Mouse (Mus musculus) neural tube, embryonic 12.5 days (tissue): Measurements from ENCODE around the gene Tmem167. TPM values are rescaled to one million over a fixed set of nuclear protein-coding genes. Genes with fewer than 3 reads are reported as not detected.

Source experiments
- ATAC-seq: fragments of 200-750 bp; cut with Nextera tagmentation; 2 replicates; pipeline ENCODE4 v1.8.0; 2017; ENCODE audit warnings: low read depth, mild to moderate bottlenecking, moderate TSS enrichment, moderate library complexity; ENCODE audit not compliant: low FRiP score
- H3K27ac ChIP-seq: fragments of 300-500 bp; sonication (generic); 2 replicates; pipeline ENCODE4 v1.5.1; 2016
- H3K27me3 ChIP-seq: fragments of 300-500 bp; sonication (generic); replicated peaks from 2 replicates; pipeline ENCODE4 v1.6.1; 2016; ENCODE audit warnings: mild to moderate bottlenecking
- H3K36me3 ChIP-seq: fragments of 300-500 bp; sonication (generic); 2 replicates; pipeline ENCODE4 v1.6.1; 2016; ENCODE audit warnings: mild to moderate bottlenecking
- H3K4me1 ChIP-seq: fragments of 300-500 bp; sonication (generic); 2 replicates; pipeline ENCODE4 v1.6.1; 2016
- H3K4me2 ChIP-seq: fragments of 300-500 bp; sonication (generic); replicated peaks from 2 replicates; pipeline ENCODE4 v1.6.1; 2016; ENCODE audit warnings: mild to moderate bottlenecking
- H3K4me3 ChIP-seq: fragments of 300-500 bp; sonication (generic); 2 replicates; pipeline ENCODE4 v1.5.1; 2016
- H3K9ac ChIP-seq: fragments of 300-500 bp; sonication (generic); 2 replicates; pipeline ENCODE4 v1.6.1; 2016; ENCODE audit warnings: mild to moderate bottlenecking
- H3K9me3 ChIP-seq: fragments of 300-500 bp; sonication (generic); 2 replicates; pipeline ENCODE4 v1.6.1; 2016; ENCODE audit warnings: mild to moderate bottlenecking
- WGBS: fragments of 180-500 bp; shearing (Covaris S2); methylation state at CpG from one replicate; pipeline ENCODE4 v1.1.7; 2016; 5-methylcytosine and 5-hydroxymethylcytosine counted together
- polyA plus RNA-seq: library from polyadenylated mRNA; unstranded; fragments of >200 nt; fragmentation: Nextera tagmentation; extraction: Ambion mirVana; gene quantifications from 2 replicates; pipeline ENCODE4 v1.2.1, GENCODE M21; 2016

The Tmem167 gene
- polyA plus RNA-seq, 1 experiment from 2014 or later: 52.3 TPM

GRCm38 (mm10) chr13:90191794-90192193 is 102.9 kb downstream of the Tmem167 start:
- 63% methylated on average over 6 of the region's 6 CpGs for WGBS
- no peaks in the 10 kb centered on the region for H3K36me3 ChIP-seq
- no peak overlapping the region for H3K9ac ChIP-seq
- no peaks in the 10 kb centered on the region for H3K9me3 ChIP-seq
- no peak overlapping the region for H3K4me2 ChIP-seq
- H3K27me3 ChIP-seq: no peaks in the 10 kb centered on the region
- H3K4me3 ChIP-seq: no peak overlapping the region
- no peak for ATAC-seq
- no peak overlapping the region for H3K27ac ChIP-seq
- no peaks in the 10 kb centered on the region; the same call in 1 of the 2 replicates for H3K4me1 ChIP-seq

Other genes with a start within 250 kb of the Tmem167 start
- gene Xrcc4, start 485 bp downstream of the Tmem167 start, polyA plus RNA-seq: 11.4 and 11.5 TPM in 2 replicates